Mouse (Mus musculus): ENCODE measurements around the gene Zc3h15. TPM values are rescaled to one million over a fixed set of nuclear protein-coding genes. Genes with fewer than 3 reads are reported as not detected.
"Not testable (repeated sequence)": the region's sequence is repeated elsewhere in the genome, so short reads cannot be mapped to it uniquely, and the experiment has no call there.

The Zc3h15 gene
- total RNA-seq, 2 experiments from 2014 or later: 109 to 144 TPM

DNA sequence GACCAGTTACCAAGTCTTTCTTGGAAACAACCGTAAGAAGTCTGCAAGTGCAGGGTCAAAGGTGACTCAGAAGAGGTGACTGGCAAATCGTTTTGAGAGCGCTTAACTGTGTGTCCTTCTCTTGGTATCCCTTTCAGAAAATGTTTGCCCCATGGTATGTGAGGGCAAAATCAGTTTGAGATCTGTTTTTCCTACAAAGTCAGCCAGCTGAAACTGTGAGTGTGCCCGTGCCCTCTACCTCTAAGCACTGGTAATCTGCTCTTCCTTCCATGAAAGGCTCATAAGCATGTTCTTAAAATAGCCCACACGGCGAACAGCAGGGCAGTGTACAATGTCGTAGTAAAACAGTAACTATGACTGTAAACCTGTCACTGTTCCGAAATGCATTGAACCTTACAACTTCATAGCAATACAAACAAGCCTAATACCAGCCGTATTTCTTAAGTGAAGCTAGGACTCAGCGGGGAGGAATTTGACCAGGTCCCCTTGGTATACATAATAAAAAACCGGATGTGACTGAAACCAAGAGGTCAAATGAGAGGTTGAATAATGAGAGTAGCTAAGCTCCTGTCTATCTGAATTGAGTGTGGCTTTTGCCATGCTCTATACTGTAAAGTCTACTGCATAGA, 65.8 kb downstream of the Zc3h15 start:
- no peak for ATAC-seq (replicated peaks; ENCODE audit: poor library complexity, severe bottlenecking)

DNA sequence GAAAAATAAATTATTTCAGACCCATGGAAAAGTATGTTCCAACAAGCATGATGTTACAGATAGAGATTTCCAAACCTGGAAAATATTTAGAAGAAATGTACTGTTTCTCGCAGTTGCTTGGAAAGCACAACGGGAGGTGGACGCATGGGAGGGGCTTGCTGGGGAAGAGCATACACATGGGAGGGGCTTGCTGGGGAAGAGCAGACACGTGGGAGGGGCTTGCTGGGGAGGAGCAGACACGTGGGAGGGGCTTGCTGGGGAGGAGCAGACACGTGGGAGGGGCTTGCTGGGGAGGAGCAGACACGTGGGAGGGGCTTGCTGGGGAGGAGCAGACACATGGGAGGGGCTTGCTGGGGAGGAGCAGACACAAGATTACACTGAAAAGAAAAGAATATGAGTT, 69.0 kb downstream of the Zc3h15 start:
- not testable (repeated sequence) for ATAC-seq (replicated peaks; ENCODE audit: poor library complexity, severe bottlenecking)

DNA sequence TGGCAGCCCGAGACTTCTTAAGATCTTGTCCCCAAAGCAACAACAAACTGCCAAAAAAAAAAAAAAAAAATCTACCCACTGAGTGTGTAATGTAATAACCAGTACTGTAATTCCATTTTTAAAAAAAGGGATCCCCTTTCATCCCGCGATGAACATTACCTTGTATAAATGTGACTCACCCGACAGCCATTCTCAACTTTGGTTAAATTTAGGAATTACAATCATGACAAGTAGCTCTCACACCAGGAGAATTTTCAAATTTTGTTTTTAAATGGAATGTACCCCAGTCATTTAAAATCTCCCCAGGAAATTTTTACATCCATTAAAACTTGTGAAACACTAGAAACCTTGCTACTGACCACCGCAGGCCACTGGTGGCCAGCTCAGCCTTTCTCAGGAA, 69.7 kb downstream of the Zc3h15 start:
- ATAC-seq (replicated peaks; ENCODE audit: poor library complexity, severe bottlenecking): no peak

Other genes with a start within 250 kb of the Zc3h15 start
- 17.0 and 33.3 TPM in 2 replicates for gene Itgav, start 80.0 kb downstream of the Zc3h15 start, total RNA-seq (2014; fragmentation: Nextera tagmentation)
- gene Itgav, start 80.0 kb downstream of the Zc3h15 start, total RNA-seq (2017): 16.4 and 23.8 TPM in 2 replicates
- gene Fam171b, start 168.2 kb downstream of the Zc3h15 start, total RNA-seq (2014; fragmentation: Nextera tagmentation): not detected in 2 replicates
- not detected in 2 replicates for gene Fam171b, start 168.2 kb downstream of the Zc3h15 start, total RNA-seq (2017)

All from granulocyte monocyte progenitor cell, adult 5-6 weeks (primary cell).